Comparison of ENCODE assay signal across 27 mouse cellular contexts in the genomic region with DNA sequence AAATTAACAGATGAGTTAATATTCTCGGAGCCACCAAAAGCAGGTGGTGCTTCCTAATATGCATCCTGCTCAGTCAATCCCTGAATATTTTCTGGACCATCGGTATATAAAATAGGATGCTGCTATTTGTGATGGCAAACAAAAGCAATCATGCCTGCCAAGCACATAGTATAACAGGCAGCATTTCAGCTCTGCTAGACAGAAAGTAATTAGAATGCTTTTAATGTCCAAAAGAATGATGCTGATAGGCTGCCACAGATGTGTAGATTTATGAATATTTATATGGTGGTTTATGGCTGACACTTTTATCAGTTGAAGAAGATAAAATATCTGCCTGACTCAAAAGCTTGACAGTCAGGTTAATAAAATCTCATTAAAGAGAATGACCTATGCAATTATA. TPM values are rescaled to one million over a fixed set of nuclear protein-coding genes. Genes with fewer than 3 reads are reported as not detected.
A peak's percentile ranks its signal among the peaks of the same experiment; 100 is the strongest.
DNase-seq lines count a peak whose midpoint lies in the region; ATAC-seq and TF ChIP-seq lines count a peak whose summit lies in the region.
"Had no signal": no experiment of that assay in that cellular context is flagged by ENCODE, and none has a peak within 500 bp of the region (broad histone marks: within the 10 kb centered on the region; RNA-seq: fewer than 3 reads in every experiment).

No protein-coding gene starts in this region.

- H3K4me3 ChIP-seq in forebrain, embryonic 14.5 days (ENCODE audit: low read depth, low read length): no peak overlapping the region
- H3K4me3 ChIP-seq in forebrain, embryonic 11.5 days (ENCODE audit: low read depth, low read length): no peak overlapping the region
- no peak overlapping the region for H3K4me3 ChIP-seq in hindbrain, embryonic 15.5 days
- H3K4me3 ChIP-seq in hindbrain, embryonic 10.5 days: no peak overlapping the region
- H3K4me3 ChIP-seq in midbrain, embryonic 16.5 days (ENCODE audit: low read depth, low read length): no peak overlapping the region
- H3K4me3 ChIP-seq: gastrocnemius, adult 2 months; heart, embryonic 13.5 days; intestine, embryonic 15.5 days; limb, embryonic 10.5 days; limb, embryonic 15.5 days; liver, embryonic 13.5 days; stomach, embryonic 15.5 days had no signal

- H3K4me2 ChIP-seq in forebrain, embryonic 14.5 days (ENCODE audit: low read length): no peak overlapping the region
- H3K4me2 ChIP-seq in forebrain, embryonic 11.5 days (ENCODE audit: low read depth, low read length, severe bottlenecking): no peak overlapping the region
- H3K4me2 ChIP-seq in hindbrain, embryonic 15.5 days: peak overlapping the region; percentile 32
- H3K4me2 ChIP-seq in midbrain, embryonic 16.5 days (ENCODE audit: low read length): peak overlapping the region; percentile 17; the same call in 1 of the 2 replicates
- H3K4me2 ChIP-seq: intestine, embryonic 15.5 days; limb, embryonic 15.5 days; liver, embryonic 13.5 days; stomach, embryonic 15.5 days had no signal

- no peak overlapping the region for H3K27ac ChIP-seq in forebrain, embryonic 14.5 days (ENCODE audit: low read depth, low read length)
- no peak overlapping the region for H3K27ac ChIP-seq in forebrain, embryonic 11.5 days (ENCODE audit: low read depth, low read length)
- no peak overlapping the region; the same call in 1 of the 2 replicates for H3K27ac ChIP-seq in hindbrain, embryonic 15.5 days (replicated peaks)
- no peak overlapping the region for H3K27ac ChIP-seq in hindbrain, embryonic 10.5 days
- peak overlapping the region; percentile 33; the same call in 1 of the 2 replicates for H3K27ac ChIP-seq in midbrain, embryonic 16.5 days (ENCODE audit: low read length)
- H3K27ac ChIP-seq: gastrocnemius, adult 2 months; heart, embryonic 13.5 days; intestine, embryonic 15.5 days; kidney, postnatal 0 days; limb, embryonic 10.5 days; limb, embryonic 15.5 days; liver, embryonic 13.5 days; macrophage; stomach, embryonic 15.5 days had no signal

- H3K4me1 ChIP-seq in forebrain, embryonic 14.5 days (ENCODE audit: control insufficient read depth, insufficient read depth, low read length): no peaks in the 10 kb centered on the region; the same call in 1 of the 2 replicates
- peaks cover 6% of the 10 kb centered on the region for H3K4me1 ChIP-seq in forebrain, embryonic 11.5 days (replicated peaks; ENCODE audit: control insufficient read depth, insufficient read depth, low read length)
- H3K4me1 ChIP-seq in hindbrain, embryonic 15.5 days (replicated peaks): peaks cover 38% of the 10 kb centered on the region
- H3K4me1 ChIP-seq in hindbrain, embryonic 10.5 days (replicated peaks): peaks cover 34% of the 10 kb centered on the region
- H3K4me1 ChIP-seq in midbrain, embryonic 16.5 days (ENCODE audit: control insufficient read depth, insufficient read depth, low read length): peaks cover 25% of the 10 kb centered on the region

- peak; percentile 69 for DNase-seq in forebrain, embryonic 14.5 days (ENCODE audit: low spot score)
- no peak for DNase-seq in forebrain, embryonic 11.5 days (ENCODE audit: low spot score)
- no peak for DNase-seq in hindbrain, embryonic 10.5 days (ENCODE audit: low spot score)
- peak; percentile 81 for DNase-seq in brain, embryonic 14.5 days (ENCODE audit: low read depth)
- no peak for DNase-seq in layer of hippocampus, adult 8-10 months (ENCODE audit: low spot score in 2 of 2)
- no peak for DNase-seq in lung, adult 18-20 months
- DNase-seq: adrenal gland, adult 8-10 months; cerebellum, adult 8-10 months; cerebellum, postnatal 36 days; gastrocnemius, adult 2 months; heart, postnatal 10 days; kidney, adult 2 months; layer of hippocampus, postnatal 36 days; liver, embryonic 13.5 days; lung, adult 2 months; lung, postnatal 10 days; right cerebral cortex, postnatal 25 days had no signal

- H3K9ac ChIP-seq in forebrain, embryonic 14.5 days (ENCODE audit: low read length): no peak overlapping the region
- no peak overlapping the region for H3K9ac ChIP-seq in forebrain, embryonic 11.5 days (ENCODE audit: low read length)
- H3K9ac ChIP-seq in hindbrain, embryonic 15.5 days: no peak overlapping the region
- no peak overlapping the region for H3K9ac ChIP-seq in midbrain, embryonic 16.5 days (ENCODE audit: low read depth, low read length)
- H3K9ac ChIP-seq: intestine, embryonic 15.5 days; limb, embryonic 15.5 days; liver, embryonic 13.5 days; stomach, embryonic 15.5 days had no signal

- peak; percentile 21 for ATAC-seq in forebrain, embryonic 14.5 days
- ATAC-seq in forebrain, embryonic 11.5 days (replicated peaks; ENCODE audit: low FRiP score): no peak
- ATAC-seq in hindbrain, embryonic 15.5 days (ENCODE audit: low FRiP score, low read depth): no peak
- ATAC-seq in midbrain, embryonic 16.5 days: no peak
- ATAC-seq: intestine, embryonic 15.5 days had no signal

- WGBS in forebrain, embryonic 14.5 days: 52% methylated on average over 2 of the region's 2 CpGs
- 80% methylated on average over 2 of the region's 2 CpGs for WGBS in forebrain, embryonic 11.5 days
- 28% methylated on average over 2 of the region's 2 CpGs for WGBS in hindbrain, embryonic 15.5 days
- 90% methylated on average over 2 of the region's 2 CpGs for WGBS in hindbrain, embryonic 10.5 days
- WGBS in midbrain, embryonic 16.5 days: 45% methylated on average over 2 of the region's 2 CpGs

- H3K9me3 ChIP-seq in forebrain, embryonic 14.5 days (replicated peaks; ENCODE audit: control insufficient read depth, low read length): no peaks in the 10 kb centered on the region
- no peaks in the 10 kb centered on the region for H3K9me3 ChIP-seq in forebrain, embryonic 11.5 days (ENCODE audit: control insufficient read depth, low read length)
- H3K9me3 ChIP-seq in hindbrain, embryonic 15.5 days: no peaks in the 10 kb centered on the region
- no peaks in the 10 kb centered on the region for H3K9me3 ChIP-seq in hindbrain, embryonic 10.5 days
- H3K9me3 ChIP-seq in midbrain, embryonic 16.5 days (replicated peaks; ENCODE audit: control insufficient read depth, low read length, poor library complexity, severe bottlenecking): no peaks in the 10 kb centered on the region
- H3K9me3 ChIP-seq: heart, embryonic 13.5 days; intestine, embryonic 15.5 days; limb, embryonic 10.5 days; limb, embryonic 15.5 days; liver, embryonic 13.5 days; stomach, embryonic 15.5 days had no signal

- no peak for TF ChIP-seq CTCF in brain, embryonic 14.5 days (IDR thresholded peaks at IDR 0.05; ENCODE audit: borderline replicate concordance, extremely low read depth, insufficient read depth, insufficient read length)

- TF ChIP-seq POLR2A in brain, embryonic 14.5 days (IDR thresholded peaks at IDR 0.05; ENCODE audit: borderline replicate concordance, extremely low read depth, insufficient read depth, insufficient read length, poor library complexity, severe bottlenecking): no peak

- H3K36me3 ChIP-seq in forebrain, embryonic 14.5 days (ENCODE audit: control insufficient read depth, insufficient read depth, low read length): no peaks in the 10 kb centered on the region
- no peaks in the 10 kb centered on the region for H3K36me3 ChIP-seq in forebrain, embryonic 11.5 days (ENCODE audit: control insufficient read depth, insufficient read depth, low read length)
- no peaks in the 10 kb centered on the region for H3K36me3 ChIP-seq in hindbrain, embryonic 15.5 days
- no peaks in the 10 kb centered on the region for H3K36me3 ChIP-seq in hindbrain, embryonic 10.5 days
- H3K36me3 ChIP-seq in midbrain, embryonic 16.5 days (ENCODE audit: control insufficient read depth, insufficient read depth, low read length): no peaks in the 10 kb centered on the region
- H3K36me3 ChIP-seq: G1E; heart, embryonic 13.5 days; intestine, embryonic 15.5 days; limb, embryonic 15.5 days; liver, embryonic 13.5 days; stomach, embryonic 15.5 days had no signal

- peaks cover 10% of the 10 kb centered on the region for H3K27me3 ChIP-seq in forebrain, embryonic 14.5 days (replicated peaks; ENCODE audit: control insufficient read depth, insufficient read depth, low read length)
- H3K27me3 ChIP-seq in forebrain, embryonic 11.5 days (ENCODE audit: control insufficient read depth, insufficient read depth, low read length): peaks cover 16% of the 10 kb centered on the region
- no peaks in the 10 kb centered on the region for H3K27me3 ChIP-seq in hindbrain, embryonic 15.5 days
- peaks cover 19% of the 10 kb centered on the region for H3K27me3 ChIP-seq in hindbrain, embryonic 10.5 days (ENCODE audit: insufficient read depth, poor library complexity, severe bottlenecking)
- H3K27me3 ChIP-seq in midbrain, embryonic 16.5 days (ENCODE audit: control insufficient read depth, insufficient read depth, low read depth, low read length): no peaks in the 10 kb centered on the region; the same call in 1 of the 2 replicates

RNA-seq across cellular contexts. Expression of a gene that starts 4.1 kb away (rescaled TPM):
- 5.5 and 7.7 TPM in 2 replicates for polyA plus RNA-seq in forebrain, embryonic 14.5 days (2014; fragmentation: Nextera tagmentation; extraction: Ambion mirVana)
- 10.7 and 11.6 TPM in 2 replicates for polyA plus RNA-seq in forebrain, embryonic 11.5 days (2014; fragmentation: Nextera tagmentation; extraction: Ambion mirVana)
- polyA plus RNA-seq in hindbrain, embryonic 15.5 days (2015; fragmentation: Nextera tagmentation; extraction: Ambion mirVana): 10.9 and 12.5 TPM in 2 replicates
- 8.7 and 12.8 TPM in 2 replicates for polyA plus RNA-seq in hindbrain, embryonic 10.5 days (2016; fragmentation: Nextera tagmentation; extraction: Ambion mirVana)
- 4.6 and 9.5 TPM in 2 replicates for polyA plus RNA-seq in brain, embryonic 14.5 days (2012; rRNA removed)
- 12.6 and 13.8 TPM in 2 replicates for polyA plus RNA-seq in midbrain, embryonic 16.5 days (2015; fragmentation: Nextera tagmentation; extraction: Ambion mirVana)
- total RNA-seq in layer of hippocampus, adult 8-10 months (2022): 10 to 100 TPM in 1 of 4 experiments, 1 to 10 TPM in 3; 8.0 to 10.8 (median 8.8) TPM

Comparison
In these comparisons a context has a peak if more than half of its experiments do, and no peak if none do; other contexts are left out.
1. DNase-seq: peak in forebrain, embryonic 14.5 days (single experiment) and brain, embryonic 14.5 days (single experiment); none in forebrain, embryonic 11.5 days (single experiment), hindbrain, embryonic 10.5 days (single experiment), layer of hippocampus, adult 8-10 months (0 of 2) and lung, adult 18-20 months (0 of 2).
2. H3K4me2 ChIP-seq: peak in hindbrain, embryonic 15.5 days (single experiment) and midbrain, embryonic 16.5 days (single experiment); none in forebrain, embryonic 14.5 days (single experiment) and forebrain, embryonic 11.5 days (single experiment).